Mouse (Mus musculus): Measurements from ENCODE around the gene Copg1. TPM values are rescaled to one million over a fixed set of nuclear protein-coding genes. Genes with fewer than 3 reads are reported as not detected.

Copg1 gene
- total RNA-seq (2021), result 10 to 100 TPM; 86.8 to 90.0 TPM

GRCm38 (mm10) chr6:87887594-87888233 is at the start of gene Copg1:
TSS of gene Copg1 (plus strand) at chr6:87887814.
- DNase-seq, result peak; percentile 100

- peak; percentile 95 for DNase-seq
Measured at GRCm38 (mm10) chr6:87838551-87839197, 48.9 kb upstream of the Copg1 start, which contains the start of gene Isy1. TSS of gene Isy1 (minus strand) at chr6:87838798.

GRCm38 (mm10) chr6:87839797-87840341 is 47.7 kb upstream of the Copg1 start:
- DNase-seq, result no peak

- DNase-seq, result no peak
Measured at GRCm38 (mm10) chr6:87841635-87842034, 46.0 kb upstream of the Copg1 start.

GRCm38 (mm10) chr6:87842254-87842653 is 45.4 kb upstream of the Copg1 start:
- no peak for DNase-seq

- no peak for DNase-seq
Measured at GRCm38 (mm10) chr6:87845031-87845695, 42.5 kb upstream of the Copg1 start.

GRCm38 (mm10) chr6:87846813-87847212 is 40.8 kb upstream of the Copg1 start:
- DNase-seq, result no peak

GRCm38 (mm10) chr6:87849780-87850154 is 37.8 kb upstream of the Copg1 start:
- DNase-seq, result no peak

GRCm38 (mm10) chr6:87850155-87850899 is 37.3 kb upstream of the Copg1 start:
- peak; percentile 67 for DNase-seq

- DNase-seq, result peak; percentile 98
Measured at GRCm38 (mm10) chr6:87850900-87851614, 36.6 kb upstream of the Copg1 start, which contains the start of gene Cnbp. TSS of gene Cnbp (minus strand) at chr6:87851106.

- no peak for DNase-seq
Measured at GRCm38 (mm10) chr6:87851871-87852270, 35.7 kb upstream of the Copg1 start.

GRCm38 (mm10) chr6:87853446-87853845 is 34.2 kb upstream of the Copg1 start:
- no peak for DNase-seq

- DNase-seq, result no peak
Measured at GRCm38 (mm10) chr6:87857071-87857470, 30.5 kb upstream of the Copg1 start.

- DNase-seq, result no peak
Measured at GRCm38 (mm10) chr6:87866211-87866610, 21.4 kb upstream of the Copg1 start.

GRCm38 (mm10) chr6:87867256-87867655 is 20.4 kb upstream of the Copg1 start:
- DNase-seq, result no peak

- DNase-seq, result peak; percentile 90
Measured at GRCm38 (mm10) chr6:87868871-87869506, 18.6 kb upstream of the Copg1 start.

GRCm38 (mm10) chr6:87870440-87870839 is 17.2 kb upstream of the Copg1 start:
- DNase-seq, result no peak

- DNase-seq, result no peak
Measured at GRCm38 (mm10) chr6:87871240-87871639, 16.4 kb upstream of the Copg1 start.

GRCm38 (mm10) chr6:87873104-87873503 is 14.5 kb upstream of the Copg1 start:
- peak; percentile 37 for DNase-seq

- DNase-seq, result no peak
Measured at GRCm38 (mm10) chr6:87873963-87874362, 13.7 kb upstream of the Copg1 start.

GRCm38 (mm10) chr6:87875083-87875482 is 12.5 kb upstream of the Copg1 start:
- peak; percentile 66 for DNase-seq

Measured in heart, postnatal 4 days (tissue).